Mouse (Mus musculus): ENCODE data around the gene Pcdh9.

Gene Pcdh9

GRCm38 (mm10) chr14:93233599-93233998, 656.9 kb downstream of the Pcdh9 start:
- DNase-seq (ENCODE audit: inconsistent age in 2 of 2, low spot score in 1 of 2): no peak

GRCm38 (mm10) chr14:93214846-93215245, 675.6 kb downstream of the Pcdh9 start:
- DNase-seq (ENCODE audit: inconsistent age in 2 of 2, low spot score in 1 of 2): peak; percentile 78 to 93

GRCm38 (mm10) chr14:93199791-93200190, 690.7 kb downstream of the Pcdh9 start:
- DNase-seq (ENCODE audit: inconsistent age in 2 of 2, low spot score in 1 of 2): no peak

- no peak for DNase-seq (ENCODE audit: inconsistent age in 2 of 2, low spot score in 1 of 2)
These were observed 707.6 kb downstream of the Pcdh9 start for GRCm38 (mm10) chr14:93182606-93183491.

- peak in 1 of 2 experiments; percentile 41 for DNase-seq (ENCODE audit: inconsistent age in 2 of 2, low spot score in 1 of 2)
These were observed 721.3 kb downstream of the Pcdh9 start for GRCm38 (mm10) chr14:93169201-93169600.

GRCm38 (mm10) chr14:93168367-93168766, 722.1 kb downstream of the Pcdh9 start:
- DNase-seq (ENCODE audit: inconsistent age in 2 of 2, low spot score in 1 of 2): peak in 1 of 2 experiments; percentile 26

GRCm38 (mm10) chr14:93143414-93143813, 747.1 kb downstream of the Pcdh9 start:
- no peak for DNase-seq (ENCODE audit: inconsistent age in 2 of 2, low spot score in 1 of 2)

GRCm38 (mm10) chr14:93142076-93142475, 748.4 kb downstream of the Pcdh9 start:
- peak; percentile 8 to 59 for DNase-seq (ENCODE audit: inconsistent age in 2 of 2, low spot score in 1 of 2)

- no peak for DNase-seq (ENCODE audit: inconsistent age in 2 of 2, low spot score in 1 of 2)
These were observed 763.5 kb downstream of the Pcdh9 start for GRCm38 (mm10) chr14:93126993-93127392.

GRCm38 (mm10) chr14:93102755-93103154, 787.7 kb downstream of the Pcdh9 start:
- no peak for DNase-seq (ENCODE audit: inconsistent age in 2 of 2, low spot score in 1 of 2)

- no peak for DNase-seq (ENCODE audit: inconsistent age in 2 of 2, low spot score in 1 of 2)
These were observed 795.4 kb downstream of the Pcdh9 start for GRCm38 (mm10) chr14:93095081-93095480.

- no peak for DNase-seq (ENCODE audit: inconsistent age in 2 of 2, low spot score in 1 of 2)
These were observed 797.7 kb downstream of the Pcdh9 start for GRCm38 (mm10) chr14:93092806-93093205.

GRCm38 (mm10) chr14:93085646-93086045, 804.8 kb downstream of the Pcdh9 start:
- no peak for DNase-seq (ENCODE audit: inconsistent age in 2 of 2, low spot score in 1 of 2)

GRCm38 (mm10) chr14:93083140-93083539, 807.3 kb downstream of the Pcdh9 start:
- no peak for DNase-seq (ENCODE audit: inconsistent age in 2 of 2, low spot score in 1 of 2)

- DNase-seq (ENCODE audit: inconsistent age in 2 of 2, low spot score in 1 of 2): peak in 1 of 2 experiments; percentile 24
These were observed 809.6 kb downstream of the Pcdh9 start for GRCm38 (mm10) chr14:93080910-93081309.

GRCm38 (mm10) chr14:93075761-93076160, 814.7 kb downstream of the Pcdh9 start:
- no peak for DNase-seq (ENCODE audit: inconsistent age in 2 of 2, low spot score in 1 of 2)

- no peak for DNase-seq (ENCODE audit: inconsistent age in 2 of 2, low spot score in 1 of 2)
These were observed 818.1 kb downstream of the Pcdh9 start for GRCm38 (mm10) chr14:93072346-93072745.

- peak in 1 of 2 experiments; percentile 18 for DNase-seq (ENCODE audit: inconsistent age in 2 of 2, low spot score in 1 of 2)
These were observed 820.3 kb downstream of the Pcdh9 start for GRCm38 (mm10) chr14:93070140-93070539.

- no peak for DNase-seq (ENCODE audit: inconsistent age in 2 of 2, low spot score in 1 of 2)
These were observed 822.8 kb downstream of the Pcdh9 start for GRCm38 (mm10) chr14:93067411-93068336.

- DNase-seq (ENCODE audit: inconsistent age in 2 of 2, low spot score in 1 of 2): no peak
These were observed 823.6 kb downstream of the Pcdh9 start for GRCm38 (mm10) chr14:93066732-93067410.
